Mouse (Mus musculus) kidney, embryonic 15.5 days (tissue): ENCODE results near the gene Crp. TPM values are rescaled to one million over a fixed set of nuclear protein-coding genes. Genes with fewer than 3 reads are reported as not detected.

Experiments used
- ATAC-seq: fragments of 200-750 bp; cut with Nextera tagmentation; replicated peaks from 2 replicates; pipeline ENCODE4 v1.8.0; 2017; ENCODE audit warnings: moderate TSS enrichment; ENCODE audit not compliant: low FRiP score
- H3K27ac ChIP-seq: fragments of 300-500 bp; sonication (generic); 2 replicates; pipeline ENCODE4 v1.5.1; 2015; ENCODE audit warnings: mild to moderate bottlenecking, inconsistent platforms
- H3K27me3 ChIP-seq: fragments of 300-500 bp; sonication (generic); 2 replicates; pipeline ENCODE4 v1.6.1; 2015; ENCODE audit warnings: inconsistent platforms
- H3K36me3 ChIP-seq: fragments of 300-500 bp; sonication (generic); 2 replicates; pipeline ENCODE4 v1.6.1; 2015; ENCODE audit warnings: inconsistent platforms
- H3K4me1 ChIP-seq: fragments of 300-500 bp; sonication (generic); 2 replicates; pipeline ENCODE4 v1.6.1; 2015; ENCODE audit warnings: inconsistent platforms
- H3K4me2 ChIP-seq: fragments of 300-500 bp; sonication (generic); 2 replicates; pipeline ENCODE4 v1.6.1; 2015; ENCODE audit warnings: moderate library complexity, mild to moderate bottlenecking, inconsistent platforms
- H3K4me3 ChIP-seq: fragments of 300-500 bp; sonication (generic); replicated peaks from 2 replicates; pipeline ENCODE4 v1.5.1; 2015; ENCODE audit warnings: mild to moderate bottlenecking, inconsistent platforms
- H3K9ac ChIP-seq: fragments of 300-500 bp; sonication (generic); 2 replicates; pipeline ENCODE4 v1.6.1; 2015; ENCODE audit warnings: mild to moderate bottlenecking, inconsistent platforms
- H3K9me3 ChIP-seq: fragments of 300-500 bp; sonication (generic); replicated peaks from 2 replicates; pipeline ENCODE4 v1.6.1; 2016; ENCODE audit warnings: inconsistent platforms
- WGBS: fragments of 180-500 bp; shearing (Covaris S2); methylation state at CpG from one replicate; pipeline ENCODE4 v1.1.7; 2015; ENCODE audit warnings: mixed read lengths; 5-methylcytosine and 5-hydroxymethylcytosine counted together
- polyA plus RNA-seq: library from polyadenylated mRNA; unstranded; fragments of >200 nt; fragmentation: Nextera tagmentation; extraction: Ambion mirVana; gene quantifications from 2 replicates; pipeline ENCODE4 v1.2.1, GENCODE M21; 2015

Gene Crp
- 0.82 and 1.0 TPM in 2 replicates for polyA plus RNA-seq

DNA sequence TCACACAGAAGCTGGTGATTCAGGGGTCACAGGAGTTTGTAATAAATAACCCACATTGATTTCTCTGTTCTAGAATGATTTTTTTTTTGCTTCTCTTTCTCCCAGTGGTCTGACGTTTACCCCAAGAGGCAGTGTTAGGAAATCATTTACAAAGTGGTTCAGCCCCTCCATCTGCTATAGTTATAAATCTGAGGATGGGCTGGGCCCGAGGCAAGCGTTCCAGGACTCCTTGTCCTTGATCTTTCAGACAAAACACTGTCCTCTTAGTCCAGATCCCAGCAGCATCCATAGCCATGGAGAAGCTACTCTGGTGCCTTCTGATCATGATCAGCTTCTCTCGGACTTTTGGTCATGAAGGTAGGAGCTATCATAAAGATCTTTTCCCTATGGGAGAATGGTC, at the start of gene Crp:
Gene Crp, plus strand, starts transcription at position 212 of the 400 bp plus-strand sequence.
- Histone ChIP-seq H3K9me3 (no peaks in the 10 kb centered on the region), H3K27ac (no peak within 1 kb of the TSS), H3K4me3 (no peak within 1 kb of the TSS), H3K4me2 (no peak within 1 kb of the TSS), H3K4me1 (no peaks in the 10 kb centered on the region), H3K27me3 (no peaks in the 10 kb centered on the region), H3K9ac (no peak within 1 kb of the TSS), H3K36me3 (no peaks in the 10 kb centered on the region)
- WGBS = 43% methylated on average over 4 of the region's 4 CpGs
- no peak for ATAC-seq

DNA sequence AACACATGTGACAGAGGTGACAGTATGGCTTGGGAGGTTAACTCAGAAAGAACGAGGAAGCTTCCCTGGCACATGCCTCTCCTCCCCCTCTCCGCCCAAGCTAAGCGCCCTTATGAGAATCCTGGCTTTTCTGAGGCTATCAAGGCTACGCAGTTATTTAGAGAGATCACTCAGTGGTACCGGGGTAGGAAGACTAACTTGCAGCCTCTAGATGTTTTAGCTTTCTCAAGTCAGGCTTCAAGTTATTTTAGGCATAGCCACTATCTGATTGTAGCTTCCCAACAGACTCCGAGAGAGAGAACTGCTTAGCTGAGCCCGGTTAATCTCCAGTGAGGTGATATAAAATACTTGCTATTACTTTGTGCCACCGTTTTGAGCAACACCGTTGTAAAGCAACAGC, 48.5 kb upstream of the Crp start:
- Histone ChIP-seq H3K27ac (no peak overlapping the region), H3K9me3 (no peaks in the 10 kb centered on the region), H3K4me1 (peaks cover 21% of the 10 kb centered on the region), H3K9ac (no peak overlapping the region), H3K36me3 (no peaks in the 10 kb centered on the region), H3K4me2 (no peak overlapping the region), H3K27me3 (no peaks in the 10 kb centered on the region), H3K4me3 (no peak overlapping the region)
- WGBS = 75% methylated on average over 9 of the region's 9 CpGs
- no peak for ATAC-seq

DNA sequence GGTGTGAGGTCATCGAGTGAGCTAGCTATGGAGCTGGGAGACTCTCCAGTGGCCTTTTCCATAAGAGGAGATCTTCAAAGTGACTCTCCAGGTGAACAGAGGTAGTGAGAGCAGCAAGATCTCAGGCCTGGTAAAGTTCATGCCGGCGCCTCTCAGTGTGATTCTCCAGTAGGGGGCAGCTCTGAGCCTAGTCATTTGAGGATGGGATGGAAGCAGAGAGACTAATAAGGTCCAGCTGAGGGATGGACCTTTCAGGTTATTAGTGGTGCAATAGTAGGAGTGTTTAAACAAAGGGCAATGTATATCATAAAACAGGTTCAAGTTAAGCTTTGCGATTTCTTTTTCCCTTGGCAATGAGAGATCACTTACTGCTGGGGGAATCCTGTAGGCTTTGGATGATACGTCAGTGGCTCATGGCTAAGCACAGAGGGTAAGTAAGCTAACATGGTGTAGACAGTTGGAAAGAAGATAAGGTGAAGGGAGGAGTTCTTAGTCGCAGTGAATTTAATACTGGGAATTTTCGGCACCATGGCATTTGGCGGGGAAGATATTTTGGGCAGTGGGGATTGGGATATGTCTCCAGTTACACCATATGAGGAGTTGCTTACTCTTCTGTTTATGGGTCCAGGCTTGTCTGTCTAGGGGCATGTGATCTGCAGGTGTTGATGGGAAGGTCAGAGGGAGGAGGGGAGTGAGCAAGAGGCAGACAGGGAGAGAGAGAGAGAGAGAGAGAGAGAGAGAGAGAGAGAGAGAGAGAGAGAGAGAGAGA, 47.2 kb upstream of the Crp start:
- no peak overlapping the region for H3K4me2 ChIP-seq
- H3K4me1 ChIP-seq = peaks cover 21% of the 10 kb centered on the region
- H3K9ac ChIP-seq = no peak overlapping the region
- H3K9me3 ChIP-seq = no peaks in the 10 kb centered on the region
- no peak overlapping the region for H3K4me3 ChIP-seq
- ATAC-seq = peak; percentile 61; the same call in 1 of the 2 replicates
- no peaks in the 10 kb centered on the region for H3K36me3 ChIP-seq
- H3K27me3 ChIP-seq = no peaks in the 10 kb centered on the region
- no peak overlapping the region for H3K27ac ChIP-seq
- WGBS = 50% methylated on average over 8 of the region's 8 CpGs

DNA sequence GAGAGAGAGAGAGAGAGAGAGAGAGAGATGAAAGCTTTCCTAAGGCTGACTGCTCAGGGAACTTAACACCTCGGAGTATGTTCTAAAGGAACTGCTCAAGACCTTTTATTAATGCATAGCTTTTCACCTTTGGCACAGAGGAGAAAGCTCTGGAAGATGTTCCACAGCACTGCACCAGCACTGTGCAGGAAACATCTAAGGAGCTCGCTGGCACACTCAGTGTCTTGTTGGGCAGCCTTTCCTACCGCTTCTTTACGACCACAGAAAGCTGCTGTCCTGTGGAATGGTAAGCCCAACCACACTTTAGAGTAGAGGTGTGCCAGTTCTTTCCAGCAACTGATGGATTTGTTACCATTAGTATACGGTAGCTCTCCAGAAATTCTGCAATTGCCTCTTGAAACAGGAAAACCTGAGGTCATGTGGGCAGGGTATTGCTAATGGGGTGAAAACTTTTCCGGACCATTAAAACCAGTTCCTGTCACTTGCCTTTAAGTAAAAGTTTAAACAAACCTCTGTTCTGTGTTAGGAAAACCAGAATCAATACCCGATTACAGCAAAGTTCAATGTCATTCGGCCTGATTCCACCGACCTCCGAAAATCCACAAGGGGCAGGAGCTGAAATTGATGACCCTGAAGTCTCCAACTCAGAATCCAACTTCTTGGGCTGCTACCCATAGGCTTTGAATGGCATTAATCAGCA, 46.4 kb upstream of the Crp start:
- Histone ChIP-seq H3K9ac (no peak overlapping the region), H3K9me3 (no peaks in the 10 kb centered on the region), H3K36me3 (no peaks in the 10 kb centered on the region), H3K4me2 (no peak overlapping the region), H3K27ac (0 out of 2 replicates have a peak overlapping the region, but pooled peaks have one; percentile 49), H3K4me1 (peaks cover 21% of the 10 kb centered on the region), H3K27me3 (no peaks in the 10 kb centered on the region), H3K4me3 (no peak overlapping the region)
- ATAC-seq = peak; percentile 52
- WGBS = 35% methylated on average over 10 of the region's 10 CpGs

DNA sequence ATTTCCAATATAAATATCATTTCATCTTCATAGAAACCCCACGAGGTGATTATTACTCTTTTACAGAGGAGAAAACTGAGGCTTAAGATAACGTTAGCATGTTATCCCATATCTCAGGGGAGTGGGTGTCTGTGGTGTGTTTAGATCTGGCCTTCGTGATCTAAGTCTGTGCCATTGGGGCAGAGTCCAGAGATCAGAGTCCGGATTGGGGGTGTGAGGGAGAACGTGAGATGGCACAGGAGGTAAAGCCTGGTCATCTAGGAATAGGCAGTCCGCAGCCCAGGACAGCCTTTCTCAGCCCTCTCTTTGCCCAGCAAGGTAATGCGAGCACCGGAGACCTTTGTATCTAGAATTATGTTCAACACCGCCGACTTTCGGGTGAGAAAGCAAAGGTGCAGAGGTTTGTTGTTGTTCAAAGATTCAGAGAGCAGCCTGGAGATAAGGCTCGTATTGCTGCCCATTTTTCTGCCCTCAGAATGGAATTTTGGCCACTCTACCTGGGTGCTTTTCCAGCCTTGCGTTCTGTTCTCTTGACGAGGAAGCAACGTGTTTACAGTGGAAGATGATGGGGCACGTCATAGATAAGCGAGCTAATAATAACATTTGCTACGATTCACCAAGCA, 45.7 kb upstream of the Crp start:
- Histone ChIP-seq H3K4me3 (no peak overlapping the region), H3K27ac (no peak overlapping the region), H3K9me3 (no peaks in the 10 kb centered on the region), H3K9ac (no peak overlapping the region), H3K27me3 (no peaks in the 10 kb centered on the region), H3K36me3 (no peaks in the 10 kb centered on the region), H3K4me1 (peaks cover 21% of the 10 kb centered on the region), H3K4me2 (no peak overlapping the region)
- no peak for ATAC-seq
- WGBS = 59% methylated on average over 18 of the region's 18 CpGs

DNA sequence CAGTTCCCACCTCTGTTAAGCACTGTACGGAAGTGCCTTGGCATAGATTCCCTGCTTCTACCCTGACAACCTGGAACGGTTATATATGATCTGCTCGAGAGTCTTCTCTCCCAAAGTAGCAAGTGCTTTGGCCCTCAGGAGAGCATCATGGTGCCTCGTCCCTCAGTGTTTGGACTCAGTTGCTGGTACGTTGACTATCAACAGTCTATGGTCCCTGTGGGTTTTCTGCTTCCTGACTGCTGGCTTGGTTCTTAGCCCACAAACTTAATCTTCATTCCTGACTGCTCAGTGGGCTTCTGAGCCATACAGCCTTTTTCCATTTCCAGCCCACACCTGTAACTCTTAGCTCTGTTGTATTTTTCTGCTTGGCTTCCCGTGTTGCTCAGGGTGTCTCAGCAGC, 44.0 kb upstream of the Crp start:
- no peak overlapping the region for H3K4me2 ChIP-seq
- no peaks in the 10 kb centered on the region for H3K36me3 ChIP-seq
- 83% methylated on average over 6 of the region's 6 CpGs for WGBS
- ATAC-seq = no peak
- H3K27me3 ChIP-seq = no peaks in the 10 kb centered on the region
- no peak overlapping the region for H3K27ac ChIP-seq
- no peak overlapping the region for H3K9ac ChIP-seq
- no peak overlapping the region for H3K4me3 ChIP-seq
- no peaks in the 10 kb centered on the region for H3K9me3 ChIP-seq
- peaks cover 17% of the 10 kb centered on the region for H3K4me1 ChIP-seq

DNA sequence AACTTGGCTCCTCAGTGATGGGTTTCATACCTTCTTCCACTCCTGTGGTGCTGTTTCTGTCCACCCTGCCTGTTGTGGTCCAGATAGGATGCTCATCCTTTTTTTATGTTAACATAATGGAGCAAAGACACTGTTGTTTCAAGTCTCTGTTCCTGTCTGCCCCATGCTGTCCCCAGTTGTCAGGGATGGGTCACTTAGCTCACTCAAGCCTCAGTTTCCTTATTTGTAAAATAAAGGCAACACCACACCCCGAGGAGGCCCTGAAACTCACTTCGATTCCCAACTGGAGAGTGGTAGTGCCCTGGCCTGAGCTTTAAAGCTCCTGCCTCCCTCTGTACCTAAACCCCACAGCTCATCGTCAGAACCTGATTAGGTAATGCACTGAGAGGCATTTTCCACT, 40.6 kb upstream of the Crp start:
- Histone ChIP-seq H3K9ac (no peak overlapping the region), H3K4me1 (peaks cover 4% of the 10 kb centered on the region), H3K9me3 (no peaks in the 10 kb centered on the region), H3K27me3 (no peaks in the 10 kb centered on the region), H3K36me3 (no peaks in the 10 kb centered on the region), H3K27ac (no peak overlapping the region), H3K4me3 (no peak overlapping the region), H3K4me2 (no peak overlapping the region)
- no peak for ATAC-seq
- 68% methylated on average over 3 of the region's 3 CpGs for WGBS

DNA sequence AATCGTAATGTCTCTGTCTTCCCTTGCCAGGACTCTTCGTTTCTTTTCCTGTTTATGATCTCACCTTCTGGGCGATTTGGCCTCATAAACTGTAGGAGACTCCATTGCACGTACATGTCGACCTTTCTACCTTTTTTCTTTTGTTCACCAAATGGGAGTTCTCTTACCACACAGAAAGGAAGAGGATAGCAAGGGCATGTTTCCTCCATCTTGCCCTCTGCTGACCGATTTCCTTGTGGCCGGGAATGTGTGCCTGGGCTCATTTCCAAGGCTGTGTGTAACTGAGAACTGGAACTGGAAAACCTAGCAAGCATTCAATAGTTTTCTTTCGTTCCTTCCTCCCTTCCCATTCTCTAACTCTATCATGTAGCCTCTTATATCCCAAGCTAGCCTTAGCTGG, 38.2 kb upstream of the Crp start:
- WGBS = 55% methylated on average over 8 of the region's 8 CpGs
- Histone ChIP-seq H3K27ac (no peak overlapping the region), H3K36me3 (no peaks in the 10 kb centered on the region)

DNA sequence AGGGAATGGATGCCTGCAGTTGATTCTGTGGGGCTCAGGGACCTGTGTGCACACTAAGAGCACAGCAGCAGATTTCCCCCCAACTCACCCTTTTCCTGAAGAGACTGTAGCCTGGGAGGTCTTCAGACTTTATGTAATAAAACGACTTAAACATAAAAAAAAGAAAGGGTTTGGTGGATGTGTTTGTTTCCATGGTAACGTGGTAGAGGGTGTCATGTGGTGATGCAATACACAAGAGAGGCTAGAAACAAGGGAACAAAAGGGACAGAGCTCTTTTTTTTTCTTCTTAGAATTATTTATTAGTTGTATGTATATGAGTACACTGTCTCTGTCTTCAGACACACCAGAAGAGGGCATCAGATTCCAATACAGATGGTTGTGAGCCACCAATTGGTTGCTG, 32.4 kb upstream of the Crp start:
- Histone ChIP-seq H3K27ac (no peak overlapping the region), H3K36me3 (no peaks in the 10 kb centered on the region), H3K9ac (no peak overlapping the region), H3K4me3 (no peak overlapping the region), H3K9me3 (no peaks in the 10 kb centered on the region), H3K27me3 (no peaks in the 10 kb centered on the region), H3K4me2 (no peak overlapping the region), H3K4me1 (no peaks in the 10 kb centered on the region)
- no peak for ATAC-seq
- 70% methylated on average over 2 of the region's 2 CpGs for WGBS

More for the DNA sequence above, 38.2 kb upstream of the Crp start:
- Histone ChIP-seq H3K9ac (no peak overlapping the region), H3K9me3 (no peaks in the 10 kb centered on the region), H3K4me3 (no peak overlapping the region), H3K4me2 (no peak overlapping the region), H3K4me1 (no peaks in the 10 kb centered on the region), H3K27me3 (no peaks in the 10 kb centered on the region)
- no peak for ATAC-seq

DNA sequence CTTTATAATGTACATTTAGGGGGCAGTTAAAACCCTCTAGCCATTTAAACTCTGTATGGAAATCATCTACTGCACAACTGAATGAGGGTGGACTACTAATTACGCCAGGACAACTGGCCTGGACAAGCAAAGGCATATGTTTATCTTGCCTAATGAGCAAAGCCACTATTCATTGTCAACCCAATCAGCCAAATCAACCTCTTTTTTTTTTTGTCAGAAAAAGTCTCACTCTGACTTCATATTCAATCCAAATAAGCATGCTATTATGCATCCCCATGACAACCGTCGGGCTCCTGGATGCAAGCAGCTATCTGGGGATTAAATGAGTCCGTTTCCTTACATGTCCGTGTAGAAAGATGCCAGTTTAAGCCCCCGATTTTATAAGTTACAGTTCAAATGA, 30.3 kb upstream of the Crp start:
- H3K27ac ChIP-seq = no peak overlapping the region
- no peak for ATAC-seq
- no peak overlapping the region for H3K9ac ChIP-seq
- H3K36me3 ChIP-seq = no peaks in the 10 kb centered on the region
- no peaks in the 10 kb centered on the region for H3K4me1 ChIP-seq
- no peaks in the 10 kb centered on the region for H3K9me3 ChIP-seq
- no peak overlapping the region for H3K4me3 ChIP-seq
- no peak overlapping the region for H3K4me2 ChIP-seq
- 76% methylated on average over 6 of the region's 6 CpGs for WGBS
- H3K27me3 ChIP-seq = no peaks in the 10 kb centered on the region

DNA sequence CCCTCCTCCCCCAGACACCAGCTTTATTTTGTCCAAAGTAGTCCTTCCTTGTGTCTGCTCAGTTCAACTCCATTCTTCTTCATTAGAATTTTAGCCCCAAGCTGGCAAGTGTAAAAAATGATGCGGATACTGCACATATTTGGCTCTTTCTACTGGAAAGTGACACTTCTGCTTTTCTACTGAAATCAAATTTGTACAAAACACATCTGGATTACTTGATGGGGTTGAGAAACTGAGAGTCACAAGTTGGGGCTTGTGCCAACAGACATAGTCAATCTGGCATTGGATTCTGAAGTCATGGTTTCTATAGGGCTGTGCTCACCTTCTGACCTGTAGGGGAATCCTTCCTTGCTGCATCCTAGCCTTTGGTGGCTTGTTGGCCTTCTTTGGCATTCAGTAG, 27.1 kb upstream of the Crp start:
- Histone ChIP-seq H3K27me3 (no peaks in the 10 kb centered on the region), H3K9ac (no peak overlapping the region), H3K27ac (no peak overlapping the region), H3K4me2 (no peak overlapping the region), H3K4me1 (no peaks in the 10 kb centered on the region), H3K36me3 (no peaks in the 10 kb centered on the region), H3K4me3 (no peak overlapping the region), H3K9me3 (no peaks in the 10 kb centered on the region)
- 88% methylated on average over 1 of the region's 1 CpGs for WGBS
- no peak for ATAC-seq

DNA sequence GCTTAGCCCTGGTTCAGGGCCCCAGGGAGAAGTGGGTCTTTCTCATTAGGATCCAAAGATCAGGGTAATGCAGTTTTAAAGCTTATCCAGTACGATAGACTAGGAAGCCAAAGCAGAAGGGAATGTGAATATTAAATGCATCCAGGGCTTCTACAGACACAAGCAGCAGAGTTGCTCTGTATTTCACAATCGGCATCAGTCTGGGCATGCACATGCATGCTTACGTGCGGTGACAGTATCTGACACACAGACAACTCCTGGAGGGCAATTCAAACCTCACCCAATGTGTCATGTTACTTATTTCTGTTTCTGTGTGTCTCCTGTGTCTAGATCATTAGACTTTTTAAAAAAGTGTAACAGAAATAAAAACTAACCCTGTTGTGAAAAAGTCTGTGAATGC, 17.1 kb upstream of the Crp start:
- no peak overlapping the region for H3K9ac ChIP-seq
- no peak overlapping the region for H3K4me2 ChIP-seq
- no peaks in the 10 kb centered on the region for H3K9me3 ChIP-seq
- no peak for ATAC-seq
- no peaks in the 10 kb centered on the region for H3K27me3 ChIP-seq
- no peaks in the 10 kb centered on the region for H3K36me3 ChIP-seq
- no peaks in the 10 kb centered on the region for H3K4me1 ChIP-seq
- no peak overlapping the region for H3K4me3 ChIP-seq
- 92% methylated on average over 4 of the region's 4 CpGs for WGBS
- no peak overlapping the region for H3K27ac ChIP-seq
